Mouse (Mus musculus) gastrocnemius, postnatal 36 days (tissue): ENCODE data around the gene Psmd9. TPM values are rescaled to one million over a fixed set of nuclear protein-coding genes. Genes with fewer than 3 reads are reported as not detected.

ENCODE experiments used
- DNase-seq, 2 experiments: peaks; one replicate each; pipeline ENCODE4 v3.0.0; 2022
- intact Hi-C: fragments of 180-260 bp; cut with DNase I; formaldehyde crosslinking; loops from one replicate; pipeline ENCODE4 v1.15.1; 2025
- total RNA-seq, 2 experiments: library from RNA; stranded (reverse); gene quantifications; 2 replicates each; pipeline ENCODE4 v1.2.3; 2021

The Psmd9 gene
- total RNA-seq, 2 experiments from 2014 or later, result 13.0 to 15.7 TPM

- DNase-seq, result no peak
- intact Hi-C loops, result loop anchor here (2.0 kb wide), 1 partner anchor 15 kb away; the partner anchor contains the start of gene Rhof
Measured at GRCm38 (mm10) chr5:123148073-123148722, 21.0 kb upstream of the Psmd9 start.

GRCm38 (mm10) chr5:123149451-123150400 lies 19.5 kb upstream of the Psmd9 start:
- DNase-seq, result peak; percentile 90

GRCm38 (mm10) chr5:123150641-123151040 lies 18.6 kb upstream of the Psmd9 start:
- intact Hi-C loops, result loop anchor here (5.0 kb wide), 1 partner anchor 33 kb away; no protein-coding TSS in a partner anchor
- DNase-seq, result no peak

More at GRCm38 (mm10) chr5:123149451-123150400, 19.5 kb upstream of the Psmd9 start:
- intact Hi-C loops, result loop anchor here (2.0 to 5.0 kb wide), 2 partner anchors 17 to 32 kb away; partner anchors contain the start of gene Rhof

- no peak for DNase-seq
- intact Hi-C loops, result loop anchor here (5.0 kb wide), 1 partner anchor 34 kb away; no protein-coding TSS in a partner anchor
Measured at GRCm38 (mm10) chr5:123151077-123151476, 18.1 kb upstream of the Psmd9 start.

GRCm38 (mm10) chr5:123151707-123152362 lies 17.4 kb upstream of the Psmd9 start:
- intact Hi-C loops, result loop anchor here (2.0 to 5.0 kb wide), 2 partner anchors 35 to 85 kb away; no protein-coding TSS in a partner anchor
- DNase-seq, result no peak

GRCm38 (mm10) chr5:123152901-123153300 lies 16.3 kb upstream of the Psmd9 start:
- intact Hi-C loops, result loop anchor here (2.0 to 5.0 kb wide), 2 partner anchors 36 to 86 kb away; no protein-coding TSS in a partner anchor
- no peak for DNase-seq

GRCm38 (mm10) chr5:123155425-123155824 lies 13.8 kb upstream of the Psmd9 start:
- peak; percentile 57 to 58 for DNase-seq
- intact Hi-C loops, result no loop called here

GRCm38 (mm10) chr5:123156763-123157162 lies 12.4 kb upstream of the Psmd9 start:
- intact Hi-C loops, result no loop called here
- DNase-seq, result no peak

- intact Hi-C loops, result no loop called here
- no peak for DNase-seq
Measured at GRCm38 (mm10) chr5:123157972-123158371, 11.2 kb upstream of the Psmd9 start.

- no peak for DNase-seq
- intact Hi-C loops, result no loop called here
Measured at GRCm38 (mm10) chr5:123159446-123159845, 9.8 kb upstream of the Psmd9 start.

- DNase-seq, result no peak
- intact Hi-C loops, result no loop called here
Measured at GRCm38 (mm10) chr5:123159866-123160265, 9.3 kb upstream of the Psmd9 start.

GRCm38 (mm10) chr5:123160341-123160740 lies 8.9 kb upstream of the Psmd9 start:
- intact Hi-C loops, result no loop called here

GRCm38 (mm10) chr5:123162942-123163341 lies 6.3 kb upstream of the Psmd9 start:
- no peak for DNase-seq

More at GRCm38 (mm10) chr5:123160341-123160740, 8.9 kb upstream of the Psmd9 start:
- no peak for DNase-seq

GRCm38 (mm10) chr5:123166437-123166836 lies 2.8 kb upstream of the Psmd9 start:
- intact Hi-C loops, result no loop called here
- no peak for DNase-seq

More at GRCm38 (mm10) chr5:123162942-123163341, 6.3 kb upstream of the Psmd9 start:
- intact Hi-C loops, result no loop called here

- intact Hi-C loops, result no loop called here
Measured at GRCm38 (mm10) chr5:123167591-123167990, 1.6 kb upstream of the Psmd9 start.

GRCm38 (mm10) chr5:123170365-123170764 lies 1.2 kb downstream of the Psmd9 start:
- intact Hi-C loops, result loop anchor here (5.0 kb wide), 2 partner anchors 38 to 103 kb away; partner anchors contain the start of genes Rhof and Tmem120b
- DNase-seq, result no peak

More at GRCm38 (mm10) chr5:123167591-123167990, 1.6 kb upstream of the Psmd9 start:
- DNase-seq, result no peak

- intact Hi-C loops, result loop anchor here (1.0 to 5.0 kb wide), 3 partner anchors 39 to 104 kb away; partner anchors contain the start of genes Rhof and Tmem120b
- DNase-seq, result peak; percentile 69 to 79
Measured at GRCm38 (mm10) chr5:123171646-123172350, 2.6 kb downstream of the Psmd9 start.

GRCm38 (mm10) chr5:123178792-123179191 lies 9.6 kb downstream of the Psmd9 start:
- intact Hi-C loops, result no loop called here
- DNase-seq, result no peak

GRCm38 (mm10) chr5:123180390-123180789 lies 11.2 kb downstream of the Psmd9 start:
- no peak for DNase-seq
- intact Hi-C loops, result no loop called here
